Mouse (Mus musculus) lung, postnatal 10 days (tissue): ENCODE results near the gene Kdm2b.

Experiments
- DNase-seq: peaks from one replicate; pipeline ENCODE4 v3.0.0; 2021

Kdm2b gene

DNA sequence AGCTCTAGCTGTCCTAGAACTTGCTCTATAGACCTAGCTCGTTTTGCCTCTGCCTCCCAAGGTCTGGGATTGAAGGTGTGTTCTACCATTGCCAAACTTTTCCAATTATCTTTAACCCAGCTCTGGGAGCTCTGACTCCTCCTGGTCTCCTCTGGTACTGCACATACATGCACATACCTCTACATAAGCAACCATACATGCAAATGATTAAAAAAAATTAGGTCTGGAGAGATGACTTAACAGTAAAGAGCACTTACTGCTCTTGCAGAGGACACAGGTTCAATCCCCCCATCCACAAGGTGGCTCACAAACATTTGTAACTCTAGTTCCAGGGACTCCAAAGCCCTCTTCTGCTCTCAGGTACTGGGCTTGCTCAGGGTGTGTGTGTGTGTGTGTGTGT lies 165.6 kb downstream of the Kdm2b start:
- no peak for DNase-seq

DNA sequence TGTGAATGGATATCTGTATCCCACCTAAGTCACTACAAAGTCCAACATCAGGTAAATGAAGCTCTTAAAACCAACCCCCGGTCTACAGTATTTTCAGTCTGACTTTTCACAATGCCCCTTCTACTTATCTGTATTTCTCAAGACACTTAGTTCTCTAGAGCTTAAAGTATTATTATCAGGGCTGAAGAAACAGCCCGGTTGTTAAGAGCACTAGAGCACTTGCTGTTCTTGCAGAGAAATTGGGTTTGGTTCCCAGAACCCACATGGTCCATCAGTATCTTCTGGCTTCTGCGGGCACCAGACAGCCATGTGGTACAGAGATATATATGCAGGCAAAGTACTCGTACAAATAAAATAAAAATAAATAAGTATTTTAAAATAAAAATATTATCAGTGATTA lies 167.2 kb downstream of the Kdm2b start:
- DNase-seq: no peak

DNA sequence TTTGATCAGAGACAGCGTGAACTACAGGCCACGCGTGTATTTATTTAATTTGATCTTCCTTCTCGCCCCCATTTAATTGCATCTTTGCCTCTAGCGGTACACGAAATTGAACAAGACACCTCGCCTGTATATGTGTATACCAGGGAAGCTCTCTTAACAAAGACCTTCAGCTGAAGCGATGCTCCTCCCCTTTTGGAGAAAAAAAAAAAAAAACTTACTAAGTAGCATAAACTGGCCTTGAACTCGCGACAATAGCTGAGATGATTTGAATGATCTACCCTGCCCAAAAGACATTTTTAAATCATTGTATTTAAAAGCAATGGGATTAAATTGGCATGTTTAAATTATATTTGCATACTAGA lies 168.1 kb downstream of the Kdm2b start:
- DNase-seq: no peak

DNA sequence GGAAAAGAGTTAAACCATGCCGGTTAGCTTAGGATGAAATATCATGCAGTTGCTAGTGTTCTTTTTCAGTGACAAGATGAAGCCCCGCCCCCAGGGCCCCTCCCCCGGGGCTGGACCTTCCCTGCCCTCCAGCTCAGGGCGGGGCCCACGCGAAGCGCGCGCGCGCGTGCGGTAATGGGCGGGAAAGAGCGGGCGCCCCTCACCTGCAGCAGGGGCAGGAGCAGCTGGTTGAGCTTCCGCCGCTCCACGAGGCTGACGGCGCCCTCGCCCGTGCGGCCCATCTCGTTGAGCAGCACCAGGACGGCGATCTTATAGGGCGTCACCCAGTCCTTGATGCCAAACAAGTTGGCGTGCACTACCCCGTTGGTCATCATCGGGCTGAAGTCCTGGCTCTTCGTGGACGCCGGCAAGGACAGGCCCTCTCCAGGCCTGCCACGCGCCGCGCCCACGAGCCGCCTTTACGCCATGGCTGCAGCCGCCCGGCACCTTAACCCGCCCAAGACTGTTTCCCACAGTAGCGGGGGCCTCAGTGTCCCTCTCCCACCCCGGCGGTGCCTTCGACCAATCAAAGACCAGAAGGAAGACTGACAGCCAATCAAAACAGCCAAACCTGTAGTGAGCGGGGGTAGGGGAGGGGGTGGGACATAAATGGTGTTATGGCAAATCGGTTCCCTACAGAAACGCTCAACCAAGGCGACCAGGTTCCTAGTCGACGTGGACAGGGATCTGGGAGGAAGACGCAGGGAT lies 168.7 kb downstream of the Kdm2b start, which contains the start of gene Anapc5:
TSS of gene Anapc5 (minus strand) at position 563 of the 747 bp plus-strand sequence.
- DNase-seq: peak; percentile 97
